Mouse (Mus musculus) neural tube, embryonic 12.5 days (tissue): ENCODE measurements at regions not wholly inside any gene's neighbourhood (a gene's known extent, or its start where the extent isn't known, plus 50 kb on each side); places are given as distances from the start of the nearest gene placed in this dataset.

Experiments used
- ATAC-seq: fragments of 200-750 bp; cut with Nextera tagmentation; 2 replicates; pipeline ENCODE4 v1.8.0; 2017; ENCODE audit warnings: low read depth, mild to moderate bottlenecking, moderate TSS enrichment, moderate library complexity; ENCODE audit not compliant: low FRiP score
- H3K27ac ChIP-seq: fragments of 300-500 bp; sonication (generic); 2 replicates; pipeline ENCODE4 v1.5.1; 2016
- H3K27me3 ChIP-seq: fragments of 300-500 bp; sonication (generic); replicated peaks from 2 replicates; pipeline ENCODE4 v1.6.1; 2016; ENCODE audit warnings: mild to moderate bottlenecking
- H3K36me3 ChIP-seq: fragments of 300-500 bp; sonication (generic); 2 replicates; pipeline ENCODE4 v1.6.1; 2016; ENCODE audit warnings: mild to moderate bottlenecking
- H3K4me1 ChIP-seq: fragments of 300-500 bp; sonication (generic); 2 replicates; pipeline ENCODE4 v1.6.1; 2016
- H3K4me2 ChIP-seq: fragments of 300-500 bp; sonication (generic); replicated peaks from 2 replicates; pipeline ENCODE4 v1.6.1; 2016; ENCODE audit warnings: mild to moderate bottlenecking
- H3K4me3 ChIP-seq: fragments of 300-500 bp; sonication (generic); 2 replicates; pipeline ENCODE4 v1.5.1; 2016
- H3K9ac ChIP-seq: fragments of 300-500 bp; sonication (generic); 2 replicates; pipeline ENCODE4 v1.6.1; 2016; ENCODE audit warnings: mild to moderate bottlenecking
- H3K9me3 ChIP-seq: fragments of 300-500 bp; sonication (generic); 2 replicates; pipeline ENCODE4 v1.6.1; 2016; ENCODE audit warnings: mild to moderate bottlenecking
- WGBS: fragments of 180-500 bp; shearing (Covaris S2); methylation state at CpG from one replicate; pipeline ENCODE4 v1.1.7; 2016; 5-methylcytosine and 5-hydroxymethylcytosine counted together

- H3K27me3 ChIP-seq, result no peaks in the 10 kb centered on the region
- no peak overlapping the region for H3K27ac ChIP-seq
- no peaks in the 10 kb centered on the region; the same call in 1 of the 2 replicates for H3K4me1 ChIP-seq
- H3K4me3 ChIP-seq, result no peak overlapping the region
- no peak overlapping the region for H3K9ac ChIP-seq
- H3K9me3 ChIP-seq, result no peaks in the 10 kb centered on the region
- no peak for ATAC-seq
- H3K4me2 ChIP-seq, result no peak overlapping the region
- no peaks in the 10 kb centered on the region for H3K36me3 ChIP-seq
- 42% methylated on average over 5 of the region's 5 CpGs for WGBS
Observed at GRCm38 (mm10) chr16:58349354-58349753, 58.9 kb upstream of the Dcbld2 start.

GRCm38 (mm10) chr16:58349802-58350201, 58.4 kb upstream of the Dcbld2 start:
- Histone ChIP-seq H3K9me3 (no peaks in the 10 kb centered on the region), H3K36me3 (no peaks in the 10 kb centered on the region), H3K4me2 (no peak overlapping the region), H3K4me1 (no peaks in the 10 kb centered on the region; the same call in 1 of the 2 replicates), H3K9ac (no peak overlapping the region), H3K27me3 (no peaks in the 10 kb centered on the region), H3K27ac (no peak overlapping the region), H3K4me3 (no peak overlapping the region)
- 64% methylated on average over 2 of the region's 2 CpGs for WGBS
- ATAC-seq, result no peak

GRCm38 (mm10) chr16:58352156-58352555, 56.1 kb upstream of the Dcbld2 start:
- WGBS, result 83% methylated on average over 3 of the region's 3 CpGs
- H3K27ac ChIP-seq, result no peak overlapping the region
- H3K4me1 ChIP-seq, result no peaks in the 10 kb centered on the region; the same call in 1 of the 2 replicates
- H3K9ac ChIP-seq, result no peak overlapping the region
- no peaks in the 10 kb centered on the region for H3K36me3 ChIP-seq
- H3K4me2 ChIP-seq, result no peak overlapping the region
- no peaks in the 10 kb centered on the region for H3K27me3 ChIP-seq
- no peak for ATAC-seq
- no peaks in the 10 kb centered on the region for H3K9me3 ChIP-seq
- H3K4me3 ChIP-seq, result no peak overlapping the region

GRCm38 (mm10) chr16:58354551-58354950, 53.7 kb upstream of the Dcbld2 start:
- Histone ChIP-seq H3K27ac (no peak overlapping the region), H3K4me3 (no peak overlapping the region), H3K4me2 (no peak overlapping the region), H3K4me1 (no peaks in the 10 kb centered on the region; the same call in 1 of the 2 replicates), H3K36me3 (no peaks in the 10 kb centered on the region), H3K27me3 (no peaks in the 10 kb centered on the region), H3K9me3 (no peaks in the 10 kb centered on the region), H3K9ac (no peak overlapping the region)
- WGBS, result 78% methylated on average over 6 of the region's 6 CpGs
- no peak for ATAC-seq
